Mouse (Mus musculus): ENCODE measurements around the gene Sfxn1. TPM values are rescaled to one million over a fixed set of nuclear protein-coding genes. Genes with fewer than 3 reads are reported as not detected.

The Sfxn1 gene
- polyA plus RNA-seq (2014; fragmentation: Nextera tagmentation; extraction: Ambion mirVana): 89.2 and 92.6 TPM in 2 replicates

GRCm38 (mm10) chr13:54071606-54072331 is at the start of gene Sfxn1:
Gene Sfxn1, plus strand, starts transcription at chr13:54071869.
- under 1% methylated on average over 74 of the region's 74 CpGs for WGBS
- ATAC-seq (ENCODE audit: low FRiP score): peak; percentile 88
- no peaks in the 10 kb centered on the region for H3K36me3 ChIP-seq (replicated peaks; ENCODE audit: control insufficient read depth, insufficient read depth)

GRCm38 (mm10) chr13:54023311-54023710 is 48.4 kb upstream of the Sfxn1 start:
- Histone ChIP-seq H3K9me3 (ENCODE audit: control insufficient read depth, low read length) (no peaks in the 10 kb centered on the region), H3K4me3 (replicated peaks; ENCODE audit: low read length) (no peak overlapping the region), H3K27me3 (ENCODE audit: control insufficient read depth, insufficient read depth, low read length) (no peaks in the 10 kb centered on the region), H3K27ac (no peak overlapping the region), H3K4me1 (replicated peaks; ENCODE audit: control insufficient read depth, insufficient read depth, low read length) (no peaks in the 10 kb centered on the region), H3K9ac (no peak overlapping the region), H3K36me3 (replicated peaks; ENCODE audit: control insufficient read depth, insufficient read depth) (no peaks in the 10 kb centered on the region), H3K4me2 (replicated peaks) (no peak overlapping the region)
- WGBS: 60% methylated on average over 5 of the region's 5 CpGs
- DNase-seq (ENCODE audit: low spot score) (no peak), ATAC-seq (ENCODE audit: low FRiP score) (no peak)

More at GRCm38 (mm10) chr13:54071606-54072331, at the start of gene Sfxn1:
- H3K4me2 ChIP-seq (replicated peaks): peak within 1 kb of the TSS; percentile 60
- peak within 1 kb of the TSS; percentile 69 for H3K4me3 ChIP-seq (replicated peaks; ENCODE audit: low read length)
- H3K9ac ChIP-seq: peak within 1 kb of the TSS; percentile 86
- peaks cover 16% of the 10 kb centered on the region for H3K4me1 ChIP-seq (replicated peaks; ENCODE audit: control insufficient read depth, insufficient read depth, low read length)
- peak; percentile 84 for DNase-seq (ENCODE audit: low spot score)
- no peaks in the 10 kb centered on the region for H3K9me3 ChIP-seq (ENCODE audit: control insufficient read depth, low read length)
- peak within 1 kb of the TSS; percentile 87 for H3K27ac ChIP-seq
- H3K27me3 ChIP-seq (ENCODE audit: control insufficient read depth, insufficient read depth, low read length): no peaks in the 10 kb centered on the region

- no peak overlapping the region for H3K9ac ChIP-seq
- ATAC-seq (ENCODE audit: low FRiP score) (no peak), DNase-seq (ENCODE audit: low spot score) (no peak)
- WGBS: 69% methylated on average over 7 of the region's 7 CpGs
- no peaks in the 10 kb centered on the region for H3K9me3 ChIP-seq (ENCODE audit: control insufficient read depth, low read length)
- H3K36me3 ChIP-seq (replicated peaks; ENCODE audit: control insufficient read depth, insufficient read depth): no peaks in the 10 kb centered on the region
- H3K4me1 ChIP-seq (replicated peaks; ENCODE audit: control insufficient read depth, insufficient read depth, low read length): no peaks in the 10 kb centered on the region
- H3K4me3 ChIP-seq (replicated peaks; ENCODE audit: low read length): no peak overlapping the region
- no peak overlapping the region for H3K27ac ChIP-seq
- no peak overlapping the region for H3K4me2 ChIP-seq (replicated peaks)
- H3K27me3 ChIP-seq (ENCODE audit: control insufficient read depth, insufficient read depth, low read length): no peaks in the 10 kb centered on the region
These were observed 44.6 kb upstream of the Sfxn1 start for GRCm38 (mm10) chr13:54027079-54027478.

GRCm38 (mm10) chr13:54033653-54034052 is 38.0 kb upstream of the Sfxn1 start:
- Histone ChIP-seq H3K27me3 (ENCODE audit: control insufficient read depth, insufficient read depth, low read length) (no peaks in the 10 kb centered on the region), H3K4me2 (replicated peaks) (no peak overlapping the region), H3K27ac (no peak overlapping the region), H3K9me3 (ENCODE audit: control insufficient read depth, low read length) (no peaks in the 10 kb centered on the region), H3K4me1 (replicated peaks; ENCODE audit: control insufficient read depth, insufficient read depth, low read length) (no peaks in the 10 kb centered on the region), H3K9ac (no peak overlapping the region), H3K36me3 (replicated peaks; ENCODE audit: control insufficient read depth, insufficient read depth) (no peaks in the 10 kb centered on the region), H3K4me3 (replicated peaks; ENCODE audit: low read length) (no peak overlapping the region)
- no peak for ATAC-seq (ENCODE audit: low FRiP score)
- no peak for DNase-seq (ENCODE audit: low spot score)
- 89% methylated on average over 4 of the region's 4 CpGs for WGBS

- no peaks in the 10 kb centered on the region for H3K4me1 ChIP-seq (replicated peaks; ENCODE audit: control insufficient read depth, insufficient read depth, low read length)
- H3K4me2 ChIP-seq (replicated peaks): no peak overlapping the region
- 68% methylated on average over 1 of the region's 1 CpGs for WGBS
- H3K27me3 ChIP-seq (ENCODE audit: control insufficient read depth, insufficient read depth, low read length): no peaks in the 10 kb centered on the region
- no peak overlapping the region for H3K9ac ChIP-seq
- DNase-seq (ENCODE audit: low spot score) (no peak), ATAC-seq (ENCODE audit: low FRiP score) (no peak)
- H3K4me3 ChIP-seq (replicated peaks; ENCODE audit: low read length): no peak overlapping the region
- H3K9me3 ChIP-seq (ENCODE audit: control insufficient read depth, low read length): no peaks in the 10 kb centered on the region
- H3K27ac ChIP-seq: no peak overlapping the region
- H3K36me3 ChIP-seq (replicated peaks; ENCODE audit: control insufficient read depth, insufficient read depth): no peaks in the 10 kb centered on the region
These were observed 36.1 kb upstream of the Sfxn1 start for GRCm38 (mm10) chr13:54035541-54035940.

GRCm38 (mm10) chr13:54037936-54038335 is 33.7 kb upstream of the Sfxn1 start:
- H3K36me3 ChIP-seq (replicated peaks; ENCODE audit: control insufficient read depth, insufficient read depth): no peaks in the 10 kb centered on the region
- H3K4me1 ChIP-seq (replicated peaks; ENCODE audit: control insufficient read depth, insufficient read depth, low read length): no peaks in the 10 kb centered on the region
- no peaks in the 10 kb centered on the region for H3K9me3 ChIP-seq (ENCODE audit: control insufficient read depth, low read length)
- no peak overlapping the region for H3K27ac ChIP-seq
- DNase-seq (ENCODE audit: low spot score) (no peak), ATAC-seq (ENCODE audit: low FRiP score) (no peak)
- no peak overlapping the region for H3K4me2 ChIP-seq (replicated peaks)
- no peak overlapping the region for H3K4me3 ChIP-seq (replicated peaks; ENCODE audit: low read length)
- H3K9ac ChIP-seq: no peak overlapping the region
- 83% methylated on average over 4 of the region's 4 CpGs for WGBS
- H3K27me3 ChIP-seq (ENCODE audit: control insufficient read depth, insufficient read depth, low read length): no peaks in the 10 kb centered on the region

- Histone ChIP-seq H3K27ac (no peak overlapping the region), H3K36me3 (replicated peaks; ENCODE audit: control insufficient read depth, insufficient read depth) (no peaks in the 10 kb centered on the region), H3K4me2 (replicated peaks) (no peak overlapping the region), H3K4me1 (replicated peaks; ENCODE audit: control insufficient read depth, insufficient read depth, low read length) (no peaks in the 10 kb centered on the region), H3K9ac (no peak overlapping the region), H3K9me3 (ENCODE audit: control insufficient read depth, low read length) (no peaks in the 10 kb centered on the region), H3K27me3 (ENCODE audit: control insufficient read depth, insufficient read depth, low read length) (no peaks in the 10 kb centered on the region), H3K4me3 (replicated peaks; ENCODE audit: low read length) (no peak overlapping the region)
- ATAC-seq (ENCODE audit: low FRiP score): no peak
- 76% methylated on average over 2 of the region's 2 CpGs for WGBS
- no peak for DNase-seq (ENCODE audit: low spot score)
These were observed 31.4 kb upstream of the Sfxn1 start for GRCm38 (mm10) chr13:54040256-54040655.

GRCm38 (mm10) chr13:54048679-54049352 is 22.9 kb upstream of the Sfxn1 start:
- H3K4me3 ChIP-seq (replicated peaks; ENCODE audit: low read length): no peak overlapping the region
- WGBS: 78% methylated on average over 7 of the region's 7 CpGs
- no peak overlapping the region for H3K27ac ChIP-seq
- H3K36me3 ChIP-seq (replicated peaks; ENCODE audit: control insufficient read depth, insufficient read depth): no peaks in the 10 kb centered on the region
- DNase-seq (ENCODE audit: low spot score) (no peak), ATAC-seq (ENCODE audit: low FRiP score) (no peak)
- no peaks in the 10 kb centered on the region for H3K9me3 ChIP-seq (ENCODE audit: control insufficient read depth, low read length)
- H3K4me2 ChIP-seq (replicated peaks): no peak overlapping the region
- peaks cover 5% of the 10 kb centered on the region; the same call in 1 of the 2 replicates for H3K27me3 ChIP-seq (ENCODE audit: control insufficient read depth, insufficient read depth, low read length)
- H3K4me1 ChIP-seq (replicated peaks; ENCODE audit: control insufficient read depth, insufficient read depth, low read length): no peaks in the 10 kb centered on the region
- H3K9ac ChIP-seq: no peak overlapping the region

- 47% methylated on average over 7 of the region's 7 CpGs for WGBS
These were observed 20.0 kb upstream of the Sfxn1 start for GRCm38 (mm10) chr13:54051641-54052040.

More at GRCm38 (mm10) chr13:54051641-54052040, 20.0 kb upstream of the Sfxn1 start:
- ATAC-seq (ENCODE audit: low FRiP score) (no peak), DNase-seq (ENCODE audit: low spot score) (no peak)
- Histone ChIP-seq H3K36me3 (replicated peaks; ENCODE audit: control insufficient read depth, insufficient read depth) (no peaks in the 10 kb centered on the region), H3K9ac (no peak overlapping the region), H3K9me3 (ENCODE audit: control insufficient read depth, low read length) (no peaks in the 10 kb centered on the region), H3K4me3 (replicated peaks; ENCODE audit: low read length) (no peak overlapping the region), H3K4me1 (replicated peaks; ENCODE audit: control insufficient read depth, insufficient read depth, low read length) (no peaks in the 10 kb centered on the region), H3K4me2 (replicated peaks) (no peak overlapping the region), H3K27me3 (ENCODE audit: control insufficient read depth, insufficient read depth, low read length) (peaks cover 17% of the 10 kb centered on the region), H3K27ac (no peak overlapping the region)
